Mouse (Mus musculus) stomach, postnatal 0 days (tissue): ENCODE data around the gene Map2k1. TPM values are rescaled to one million over a fixed set of nuclear protein-coding genes. Genes with fewer than 3 reads are reported as not detected.

Experiments used
- ATAC-seq: fragments of 200-750 bp; cut with Nextera tagmentation; 2 replicates; pipeline ENCODE4 v1.8.0; 2017; ENCODE audit not compliant: low FRiP score, low TSS enrichment
- DNase-seq: peaks from one replicate; pipeline ENCODE4 v3.0.0-alpha.2; 2016; ENCODE audit warnings: low spot score
- H3K27ac ChIP-seq: fragments of 300-500 bp; sonication (generic); replicated peaks from 2 replicates; pipeline ENCODE4 v1.5.1; 2014; ENCODE audit warnings: mild to moderate bottlenecking, control low read depth
- H3K27me3 ChIP-seq: fragments of 300-500 bp; sonication (generic); 2 replicates; pipeline ENCODE4 v1.6.1; 2014; ENCODE audit warnings: low read length; ENCODE audit not compliant: control insufficient read depth, insufficient read depth
- H3K36me3 ChIP-seq: fragments of 300-500 bp; sonication (generic); 2 replicates; pipeline ENCODE4 v1.6.1; 2014; ENCODE audit warnings: low read length, mixed read lengths; ENCODE audit not compliant: control insufficient read depth, insufficient read depth
- H3K4me1 ChIP-seq: fragments of 300-500 bp; sonication (generic); replicated peaks from 2 replicates; pipeline ENCODE4 v1.6.1; 2014; ENCODE audit warnings: antibody characterized with exemption; ENCODE audit not compliant: control insufficient read depth, insufficient read depth
- H3K4me2 ChIP-seq: fragments of 300-500 bp; sonication (generic); replicated peaks from 2 replicates; pipeline ENCODE4 v1.6.1; 2014; ENCODE audit warnings: low read depth, mild to moderate bottlenecking, control low read depth, moderate library complexity
- H3K4me3 ChIP-seq: fragments of 300-500 bp; sonication (generic); 2 replicates; pipeline ENCODE4 v1.5.1; 2014; ENCODE audit warnings: low read depth, low read length, control low read depth
- H3K9ac ChIP-seq: fragments of 300-500 bp; sonication (generic); 2 replicates; pipeline ENCODE4 v1.6.1; 2014; ENCODE audit warnings: mild to moderate bottlenecking, low read length, control low read depth, mixed read lengths
- H3K9me3 ChIP-seq: fragments of 300-500 bp; sonication (generic); 2 replicates; pipeline ENCODE4 v1.6.1; 2016; ENCODE audit warnings: low read length; ENCODE audit not compliant: control insufficient read depth
- CTCF ChIP-seq: IDR thresholded peaks from 2 replicates; pipeline ENCODE4 v1.5.1; 2016; ENCODE audit warnings: antibody characterized with exemption, low read depth, mild to moderate bottlenecking, moderate library complexity
- EP300 ChIP-seq: optimal IDR thresholded peaks from 2 replicates; pipeline ENCODE3; 2016; ENCODE audit warnings: antibody characterized with exemption
- whole genome bisulfite sequencing: fragments of 180-500 bp; shearing (Covaris S2); extraction: QIAGEN DNeasy Blood & Tissue Kit; methylation state at CpG from one replicate; pipeline ENCODE4 v1.1.7; 2014; 5-methylcytosine and 5-hydroxymethylcytosine counted together
- polyA plus RNA-seq: library from polyadenylated mRNA; unstranded; fragments of >200 nt; fragmentation: Nextera tagmentation; extraction: Ambion mirVana; gene quantifications from 2 replicates; pipeline ENCODE4 v1.2.1, GENCODE M21; 2015

The Map2k1 gene
- polyA plus RNA-seq, 1 experiment from 2014 or later, result 84.1 TPM

GRCm38 (mm10) chr9:64216641-64217040, 36.8 kb downstream of the Map2k1 start:
- H3K27me3 ChIP-seq, result no peaks in the 10 kb centered on the region
- 75% methylated on average over 2 of the region's 2 CpGs for WGBS
- H3K36me3 ChIP-seq, result no peaks in the 10 kb centered on the region; the same call in 1 of the 2 replicates
- DNase-seq, result peak; percentile 33
- no peak for TF ChIP-seq EP300
- TF ChIP-seq CTCF, result no peak
- no peak overlapping the region for H3K4me2 ChIP-seq
- no peak overlapping the region for H3K4me3 ChIP-seq
- 0 out of 2 replicates have a peak, but pooled peaks cover 4% of the 10 kb centered on the region for H3K4me1 ChIP-seq
- no peak overlapping the region for H3K9ac ChIP-seq
- peak overlapping the region; percentile 59 for H3K27ac ChIP-seq
- ATAC-seq, result peak; percentile 85
- no peaks in the 10 kb centered on the region for H3K9me3 ChIP-seq

- H3K4me3 ChIP-seq, result no peak overlapping the region
- 0 out of 2 replicates have a peak, but pooled peaks cover 4% of the 10 kb centered on the region for H3K4me1 ChIP-seq
- no peak for DNase-seq
- H3K27me3 ChIP-seq, result no peaks in the 10 kb centered on the region
- no peak overlapping the region for H3K9ac ChIP-seq
- H3K4me2 ChIP-seq, result no peak overlapping the region
- H3K36me3 ChIP-seq, result no peaks in the 10 kb centered on the region; the same call in 1 of the 2 replicates
- TF ChIP-seq EP300, result no peak
- no peak for TF ChIP-seq CTCF
- peak overlapping the region; percentile 59; the same call in 1 of the 2 replicates for H3K27ac ChIP-seq
- no peak for ATAC-seq
- WGBS, result 44% methylated on average over 4 of the region's 4 CpGs
- H3K9me3 ChIP-seq, result no peaks in the 10 kb centered on the region
Observed at GRCm38 (mm10) chr9:64216090-64216489, 37.3 kb downstream of the Map2k1 start.

DNA sequence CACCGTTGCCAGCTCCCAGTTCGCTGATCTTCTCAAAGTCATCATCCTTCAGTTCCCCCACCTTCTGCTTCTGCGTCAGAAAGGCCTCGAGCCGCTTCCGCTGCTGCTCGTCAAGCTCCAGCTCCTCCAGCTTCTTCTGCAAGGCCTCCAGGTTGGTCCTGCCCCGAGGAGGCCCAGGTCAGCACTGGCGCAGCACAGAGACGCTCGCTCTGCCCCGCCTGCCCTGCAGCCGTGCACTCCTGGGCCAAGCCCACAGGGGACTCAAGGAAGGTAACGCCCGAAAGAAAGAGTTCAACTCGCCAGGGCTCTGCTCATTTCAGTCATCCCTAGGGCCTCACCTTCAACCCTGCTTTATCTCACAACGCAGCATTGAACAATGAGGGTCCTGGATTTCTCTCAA, 39.0 kb downstream of the Map2k1 start:
- no peak overlapping the region for H3K9ac ChIP-seq
- H3K4me1 ChIP-seq, result 0 out of 2 replicates have a peak, but pooled peaks cover 4% of the 10 kb centered on the region
- ATAC-seq, result peak; percentile 68
- peak overlapping the region; percentile 58; the same call in 1 of the 2 replicates for H3K27ac ChIP-seq
- no peak overlapping the region for H3K4me3 ChIP-seq
- no peak overlapping the region for H3K4me2 ChIP-seq
- H3K27me3 ChIP-seq, result no peaks in the 10 kb centered on the region
- TF ChIP-seq CTCF (no peak), EP300 (no peak)
- DNase-seq, result peak; percentile 64
- H3K36me3 ChIP-seq, result no peaks in the 10 kb centered on the region
- 66% methylated on average over 17 of the region's 17 CpGs for WGBS
- no peaks in the 10 kb centered on the region for H3K9me3 ChIP-seq

DNA sequence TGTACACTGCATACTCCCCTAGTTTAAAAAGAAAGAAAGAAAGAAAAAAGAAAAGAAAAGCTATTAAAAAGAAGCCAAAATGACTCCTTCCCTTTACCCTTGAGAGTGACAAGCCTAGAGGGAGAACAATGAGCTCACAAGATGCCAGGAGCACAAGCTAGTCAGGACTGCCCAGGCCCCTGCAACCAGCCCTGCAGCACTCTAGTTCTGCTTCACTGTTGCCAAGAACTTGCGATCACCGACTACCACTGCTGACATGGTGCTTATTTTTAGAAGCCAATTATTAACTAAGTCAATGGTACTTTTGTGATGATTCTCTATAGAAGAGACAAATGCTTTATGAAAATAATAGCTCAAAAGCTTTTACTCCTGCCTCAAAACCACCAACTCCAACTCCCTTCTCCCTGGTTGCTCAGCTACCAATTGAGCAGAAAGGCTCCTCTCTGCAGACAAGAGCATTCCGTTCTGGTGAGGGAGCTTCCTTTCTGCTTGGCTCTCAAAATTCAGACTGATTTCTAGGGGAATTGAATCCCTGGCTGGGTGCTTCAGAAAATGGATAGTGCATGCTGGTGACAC, 45.8 kb downstream of the Map2k1 start:
- ATAC-seq (no peak), DNase-seq (no peak)
- no peaks in the 10 kb centered on the region for H3K4me1 ChIP-seq
- H3K4me3 ChIP-seq, result no peak overlapping the region
- no peaks in the 10 kb centered on the region for H3K9me3 ChIP-seq
- H3K27me3 ChIP-seq, result no peaks in the 10 kb centered on the region
- peaks cover 3% of the 10 kb centered on the region; the same call in 1 of the 2 replicates for H3K36me3 ChIP-seq
- no peak overlapping the region for H3K27ac ChIP-seq
- no peak overlapping the region for H3K4me2 ChIP-seq
- WGBS, result 61% methylated on average over 3 of the region's 3 CpGs
- no peak overlapping the region for H3K9ac ChIP-seq
- TF ChIP-seq EP300, result no peak
- no peak for TF ChIP-seq CTCF

DNA sequence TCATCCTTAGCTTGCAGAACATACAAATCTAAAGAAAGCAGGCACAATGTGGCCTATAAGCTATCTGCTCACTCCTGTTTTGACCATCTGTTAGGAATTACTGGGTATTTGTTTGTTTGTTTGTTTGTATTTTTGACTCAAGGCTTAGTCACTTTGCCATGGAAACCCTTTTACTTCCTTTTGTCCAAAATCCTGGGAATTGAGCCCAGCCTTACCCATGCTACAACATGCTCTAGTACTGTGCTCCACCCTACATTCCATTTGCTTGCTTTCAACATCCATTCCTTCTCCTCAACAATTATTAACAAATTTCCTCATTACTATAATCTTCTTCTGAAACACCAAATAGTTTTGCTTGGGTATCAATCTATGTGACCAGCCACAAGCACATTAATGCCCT, 50.6 kb downstream of the Map2k1 start:
- no peaks in the 10 kb centered on the region for H3K36me3 ChIP-seq
- no peak for DNase-seq
- no peak overlapping the region for H3K4me3 ChIP-seq
- no peaks in the 10 kb centered on the region for H3K27me3 ChIP-seq
- TF ChIP-seq CTCF, result no peak
- no peak for TF ChIP-seq EP300
- no peaks in the 10 kb centered on the region for H3K4me1 ChIP-seq
- no peak overlapping the region for H3K4me2 ChIP-seq
- no peak for ATAC-seq
- no peak overlapping the region for H3K9ac ChIP-seq
- peak overlapping the region; percentile 69 for H3K27ac ChIP-seq
- H3K9me3 ChIP-seq, result no peaks in the 10 kb centered on the region

GRCm38 (mm10) chr9:64202331-64202730, 51.1 kb downstream of the Map2k1 start:
- H3K36me3 ChIP-seq, result no peaks in the 10 kb centered on the region
- no peak overlapping the region for H3K4me2 ChIP-seq
- ATAC-seq (peak; percentile 40), DNase-seq (no peak)
- H3K27ac ChIP-seq, result peak overlapping the region; percentile 69
- H3K27me3 ChIP-seq, result no peaks in the 10 kb centered on the region
- no peak overlapping the region for H3K4me3 ChIP-seq
- no peak for TF ChIP-seq EP300
- no peak for TF ChIP-seq CTCF
- H3K9ac ChIP-seq, result no peak overlapping the region
- no peaks in the 10 kb centered on the region for H3K4me1 ChIP-seq
- H3K9me3 ChIP-seq, result no peaks in the 10 kb centered on the region
